Mouse (Mus musculus) heart, embryonic 12.5 days (tissue): ENCODE data around the gene Magi1. TPM values are rescaled to one million over a fixed set of nuclear protein-coding genes. Genes with fewer than 3 reads are reported as not detected.

Source experiments
- ATAC-seq: fragments of 200-750 bp; cut with Nextera tagmentation; 2 replicates; pipeline ENCODE4 v1.8.0; 2017; ENCODE audit warnings: moderate TSS enrichment, moderate library complexity; ENCODE audit not compliant: insufficient number of reproducible peaks, low FRiP score
- H3K27ac ChIP-seq: fragments of 300-500 bp; sonication (generic); 2 replicates; pipeline ENCODE4 v1.5.1; 2016; ENCODE audit warnings: mild to moderate bottlenecking, moderate library complexity; ENCODE audit not compliant: poor library complexity, severe bottlenecking
- H3K27me3 ChIP-seq: fragments of 300-500 bp; sonication (generic); replicated peaks from 2 replicates; pipeline ENCODE4 v1.6.1; 2016; ENCODE audit warnings: mild to moderate bottlenecking, moderate library complexity
- H3K36me3 ChIP-seq: fragments of 300-500 bp; sonication (generic); 2 replicates; pipeline ENCODE4 v1.6.1; 2016; ENCODE audit warnings: mild to moderate bottlenecking, moderate library complexity
- H3K4me1 ChIP-seq: fragments of 300-500 bp; sonication (generic); replicated peaks from 2 replicates; pipeline ENCODE4 v1.6.1; 2016; ENCODE audit warnings: mild to moderate bottlenecking
- H3K4me2 ChIP-seq: fragments of 300-500 bp; sonication (generic); 2 replicates; pipeline ENCODE4 v1.6.1; 2016; ENCODE audit warnings: mild to moderate bottlenecking, moderate library complexity
- H3K4me3 ChIP-seq: fragments of 300-500 bp; sonication (generic); 2 replicates; pipeline ENCODE4 v1.5.1; 2016; ENCODE audit warnings: mild to moderate bottlenecking
- H3K9ac ChIP-seq: fragments of 300-500 bp; sonication (generic); 2 replicates; pipeline ENCODE4 v1.6.1; 2016; ENCODE audit warnings: mild to moderate bottlenecking, moderate library complexity
- H3K9me3 ChIP-seq: fragments of 300-500 bp; sonication (generic); replicated peaks from 2 replicates; pipeline ENCODE4 v1.6.1; 2016; ENCODE audit warnings: mild to moderate bottlenecking, moderate library complexity
- WGBS: fragments of 180-500 bp; shearing (Covaris S2); methylation state at CpG from one replicate; pipeline ENCODE4 v1.1.7; 2016; 5-methylcytosine and 5-hydroxymethylcytosine counted together
- polyA plus RNA-seq: library from polyadenylated mRNA; unstranded; fragments of >200 nt; fragmentation: Nextera tagmentation; extraction: Ambion mirVana; gene quantifications from 2 replicates; pipeline ENCODE4 v1.2.1, GENCODE M21; 2016

Magi1 gene
- polyA plus RNA-seq, 1 experiment from 2014 or later, result 9.9 TPM

- H3K27me3 ChIP-seq, result no peaks in the 10 kb centered on the region
- no peak overlapping the region for H3K4me2 ChIP-seq
- H3K36me3 ChIP-seq, result no peaks in the 10 kb centered on the region
- H3K27ac ChIP-seq, result no peak overlapping the region
- H3K9ac ChIP-seq, result no peak overlapping the region
- ATAC-seq, result no peak
- no peaks in the 10 kb centered on the region for H3K9me3 ChIP-seq
- WGBS, result 87% methylated on average over 2 of the region's 2 CpGs
- no peak overlapping the region for H3K4me3 ChIP-seq
- peaks cover 51% of the 10 kb centered on the region for H3K4me1 ChIP-seq
These were observed 224.6 kb downstream of the Magi1 start for GRCm38 (mm10) chr6:94059090-94059489.

- Histone ChIP-seq H3K4me2 (no peak overlapping the region), H3K27me3 (no peaks in the 10 kb centered on the region), H3K27ac (no peak overlapping the region), H3K4me3 (no peak overlapping the region), H3K4me1 (peaks cover 31% of the 10 kb centered on the region), H3K36me3 (no peaks in the 10 kb centered on the region; the same call in 1 of the 2 replicates), H3K9me3 (no peaks in the 10 kb centered on the region), H3K9ac (no peak overlapping the region)
- ATAC-seq, result no peak
- WGBS, result 24% methylated on average over 1 of the region's 1 CpGs
These were observed 229.8 kb downstream of the Magi1 start for GRCm38 (mm10) chr6:94053920-94054319.

- no peak overlapping the region for H3K4me3 ChIP-seq
- WGBS, result 79% methylated on average over 4 of the region's 4 CpGs
- H3K27ac ChIP-seq, result no peak overlapping the region
- H3K4me1 ChIP-seq, result peaks cover 22% of the 10 kb centered on the region
- H3K9me3 ChIP-seq, result no peaks in the 10 kb centered on the region
- H3K4me2 ChIP-seq, result no peak overlapping the region
- ATAC-seq, result no peak
- no peaks in the 10 kb centered on the region for H3K27me3 ChIP-seq
- 0 out of 2 replicates have a peak, but pooled peaks cover 3% of the 10 kb centered on the region for H3K36me3 ChIP-seq
- H3K9ac ChIP-seq, result no peak overlapping the region
These were observed 238.5 kb downstream of the Magi1 start for GRCm38 (mm10) chr6:94045180-94045579.

GRCm38 (mm10) chr6:94043461-94043860, 240.3 kb downstream of the Magi1 start:
- Histone ChIP-seq H3K9ac (no peak overlapping the region), H3K27ac (no peak overlapping the region), H3K4me3 (no peak overlapping the region), H3K9me3 (0 out of 2 replicates have a peak, but pooled peaks cover 2% of the 10 kb centered on the region), H3K4me2 (no peak overlapping the region), H3K27me3 (no peaks in the 10 kb centered on the region), H3K4me1 (peaks cover 26% of the 10 kb centered on the region), H3K36me3 (0 out of 2 replicates have a peak, but pooled peaks cover 5% of the 10 kb centered on the region)
- ATAC-seq, result no peak
- WGBS, result 75% methylated on average over 7 of the region's 7 CpGs

GRCm38 (mm10) chr6:94040093-94040492, 243.6 kb downstream of the Magi1 start:
- Histone ChIP-seq H3K36me3 (0 out of 2 replicates have a peak, but pooled peaks cover 2% of the 10 kb centered on the region), H3K9ac (no peak overlapping the region), H3K4me2 (no peak overlapping the region), H3K9me3 (0 out of 2 replicates have a peak, but pooled peaks cover 2% of the 10 kb centered on the region), H3K27ac (no peak overlapping the region), H3K27me3 (no peaks in the 10 kb centered on the region), H3K4me3 (no peak overlapping the region), H3K4me1 (peaks cover 19% of the 10 kb centered on the region)
- ATAC-seq, result no peak
- 47% methylated on average over 2 of the region's 2 CpGs for WGBS

- H3K27me3 ChIP-seq, result no peaks in the 10 kb centered on the region
- ATAC-seq, result no peak
- peaks cover 19% of the 10 kb centered on the region for H3K4me1 ChIP-seq
- 0 out of 2 replicates have a peak, but pooled peaks cover 2% of the 10 kb centered on the region for H3K36me3 ChIP-seq
- WGBS, result 92% methylated on average over 3 of the region's 3 CpGs
- H3K4me2 ChIP-seq, result no peak overlapping the region
- no peak overlapping the region for H3K9ac ChIP-seq
- no peak overlapping the region for H3K4me3 ChIP-seq
- H3K27ac ChIP-seq, result no peak overlapping the region
- H3K9me3 ChIP-seq, result 0 out of 2 replicates have a peak, but pooled peaks cover 2% of the 10 kb centered on the region
These were observed 244.8 kb downstream of the Magi1 start for GRCm38 (mm10) chr6:94038897-94039296.

GRCm38 (mm10) chr6:94036554-94036953, 247.2 kb downstream of the Magi1 start:
- H3K27me3 ChIP-seq, result no peaks in the 10 kb centered on the region
- H3K36me3 ChIP-seq, result 0 out of 2 replicates have a peak, but pooled peaks cover 2% of the 10 kb centered on the region
- 0 out of 2 replicates have a peak, but pooled peaks cover 2% of the 10 kb centered on the region for H3K9me3 ChIP-seq
- ATAC-seq, result no peak
- H3K4me2 ChIP-seq, result no peak overlapping the region
- no peak overlapping the region for H3K27ac ChIP-seq
- 0 out of 2 replicates have a peak, but pooled peaks cover 7% of the 10 kb centered on the region for H3K4me1 ChIP-seq
- no peak overlapping the region for H3K4me3 ChIP-seq
- 73% methylated on average over 7 of the region's 7 CpGs for WGBS
- H3K9ac ChIP-seq, result no peak overlapping the region

GRCm38 (mm10) chr6:94026361-94026760, 257.4 kb downstream of the Magi1 start:
- Histone ChIP-seq H3K9me3 (no peaks in the 10 kb centered on the region), H3K9ac (no peak overlapping the region), H3K27me3 (no peaks in the 10 kb centered on the region), H3K4me3 (no peak overlapping the region), H3K4me2 (no peak overlapping the region), H3K27ac (no peak overlapping the region), H3K36me3 (no peaks in the 10 kb centered on the region), H3K4me1 (peaks cover 11% of the 10 kb centered on the region)
- ATAC-seq, result no peak
- 87% methylated on average over 9 of the region's 9 CpGs for WGBS

- Histone ChIP-seq H3K9ac (no peak overlapping the region), H3K4me1 (0 out of 2 replicates have a peak, but pooled peaks cover 7% of the 10 kb centered on the region), H3K27me3 (no peaks in the 10 kb centered on the region), H3K27ac (no peak overlapping the region), H3K4me2 (no peak overlapping the region), H3K36me3 (no peaks in the 10 kb centered on the region), H3K9me3 (no peaks in the 10 kb centered on the region), H3K4me3 (no peak overlapping the region)
- WGBS, result 62% methylated on average over 5 of the region's 5 CpGs
- no peak for ATAC-seq
These were observed 261.3 kb downstream of the Magi1 start for GRCm38 (mm10) chr6:94022437-94022836.

- Histone ChIP-seq H3K9ac (no peak overlapping the region), H3K27me3 (no peaks in the 10 kb centered on the region), H3K4me1 (0 out of 2 replicates have a peak, but pooled peaks cover 7% of the 10 kb centered on the region), H3K4me2 (no peak overlapping the region), H3K27ac (no peak overlapping the region), H3K36me3 (no peaks in the 10 kb centered on the region), H3K9me3 (no peaks in the 10 kb centered on the region), H3K4me3 (no peak overlapping the region)
- WGBS, result 73% methylated on average over 8 of the region's 8 CpGs
- ATAC-seq, result no peak
These were observed 262.3 kb downstream of the Magi1 start for GRCm38 (mm10) chr6:94021239-94021962.

- H3K4me3 ChIP-seq, result no peak overlapping the region
- H3K4me2 ChIP-seq, result no peak overlapping the region
- no peak overlapping the region for H3K9ac ChIP-seq
- no peak for ATAC-seq
- no peaks in the 10 kb centered on the region for H3K27me3 ChIP-seq
- no peak overlapping the region for H3K27ac ChIP-seq
- H3K36me3 ChIP-seq, result no peaks in the 10 kb centered on the region
- 84% methylated on average over 4 of the region's 4 CpGs for WGBS
- H3K9me3 ChIP-seq, result no peaks in the 10 kb centered on the region
- H3K4me1 ChIP-seq, result 0 out of 2 replicates have a peak, but pooled peaks cover 7% of the 10 kb centered on the region
These were observed 263.2 kb downstream of the Magi1 start for GRCm38 (mm10) chr6:94020566-94020965.
